Mouse (Mus musculus) MEL (cell line): ENCODE data around the gene Gclc. TPM values are rescaled to one million over a fixed set of nuclear protein-coding genes. Genes with fewer than 3 reads are reported as not detected.

Experiments
- DNase-seq: peaks from one replicate; pipeline ENCODE4 v3.0.0; 2011; ENCODE audit warnings: low read depth, low spot score
- H3K27ac ChIP-seq: 2 replicates; pipeline ENCODE4 v1.5.1; 2012; ENCODE audit warnings: low read depth, mild to moderate bottlenecking, control low read depth, low read length, moderate library complexity; ENCODE audit not compliant: control insufficient read depth
- H3K27me3 ChIP-seq, 2 experiments: fragments of 150-350 bp in 1 of 2; sonication (generic) in 1 of 2; 2 replicates each; pipeline ENCODE4 v1.6.1; 2012; ENCODE audit warnings: low read length in 2 of 2, mild to moderate bottlenecking in 2 of 2, improper control_type of control experiment in 1 of 2, moderate library complexity in 1 of 2; ENCODE audit not compliant: insufficient read depth in 2 of 2, control insufficient read depth in 1 of 2
- H3K36me3 ChIP-seq, 2 experiments: 2 replicates each; pipeline ENCODE4 v1.6.1; 2012 to 2014; ENCODE audit warnings: low read length in 2 of 2, improper control_type of control experiment in 1 of 2, inconsistent platforms in 1 of 2, mild to moderate bottlenecking in 1 of 2; ENCODE audit not compliant: insufficient read depth in 2 of 2, control insufficient read depth in 1 of 2
- H3K4me1 ChIP-seq, 2 experiments: fragments of 150-350 bp in 1 of 2; sonication (generic) in 1 of 2; 2 replicates each; pipeline ENCODE4 v1.6.1; 2012; ENCODE audit warnings: low read length in 2 of 2, improper control_type of control experiment in 1 of 2, mild to moderate bottlenecking in 1 of 2; ENCODE audit not compliant: insufficient read depth in 2 of 2, control insufficient read depth in 1 of 2
- H3K4me3 ChIP-seq, 2 experiments: fragments of 150-350 bp in 1 of 2; sonication (generic) in 1 of 2; 2 replicates each; pipeline ENCODE4 v1.5.1; 2012; ENCODE audit warnings: low read depth in 2 of 2, low read length in 2 of 2, mild to moderate bottlenecking in 2 of 2, moderate library complexity in 2 of 2, control low read depth in 1 of 2, improper control_type of control experiment in 1 of 2; ENCODE audit not compliant: control insufficient read depth in 1 of 2, insufficient read depth in 1 of 2
- H3K79me2 ChIP-seq: 2 replicates; pipeline ENCODE4 v1.6.1; 2012; ENCODE audit warnings: mild to moderate bottlenecking, low read length, moderate library complexity; ENCODE audit not compliant: control insufficient read depth, poor library complexity, insufficient read depth
- H3K9ac ChIP-seq: 2 replicates; pipeline ENCODE4 v1.6.1; 2012; ENCODE audit warnings: low read depth, mild to moderate bottlenecking, control low read depth, low read length, moderate library complexity; ENCODE audit not compliant: control insufficient read depth, poor library complexity, severe bottlenecking
- H3K9me3 ChIP-seq: fragments of 150-350 bp; sonication (generic); replicated peaks from 2 replicates; pipeline ENCODE4 v1.6.1; 2012; ENCODE audit warnings: mild to moderate bottlenecking, low read length, improper control_type of control experiment, moderate library complexity; ENCODE audit not compliant: insufficient read depth
- ELF1 ChIP-seq: IDR thresholded peaks from 2 replicates; pipeline ENCODE4 v1.6.1; 2014; ENCODE audit warnings: low read depth, mild to moderate bottlenecking, inconsistent platforms, low read length, improper control_type of control experiment, moderate library complexity
- EP300 ChIP-seq, 2 experiments: IDR thresholded peaks; 2 replicates each; pipeline ENCODE4 v1.6.1; 2011; ENCODE audit warnings: improper control_type of control experiment in 2 of 2, low read length in 2 of 2, low read depth in 1 of 2, mild to moderate bottlenecking in 1 of 2
- ETS1 ChIP-seq: IDR thresholded peaks from 2 replicates; pipeline ENCODE4 v1.6.1; 2012; ENCODE audit warnings: low read depth, mild to moderate bottlenecking, inconsistent platforms, low read length, improper control_type of control experiment, moderate library complexity
- GATA1 ChIP-seq: IDR thresholded peaks from 2 replicates; pipeline ENCODE4 v1.6.1; 2011; ENCODE audit warnings: low read depth, low read length, improper control_type of control experiment
- HCFC1 ChIP-seq: IDR thresholded peaks from 2 replicates; pipeline ENCODE4 v1.6.1; 2012; ENCODE audit warnings: low read depth, mild to moderate bottlenecking, inconsistent platforms, low read length, improper control_type of control experiment, moderate library complexity
- KAT2A ChIP-seq: conservative IDR thresholded peaks from 2 replicates; pipeline ENCODE4 v1.6.1; 2012; ENCODE audit warnings: low read depth, low read length, improper control_type of control experiment, inconsistent platforms
- MAFK ChIP-seq: IDR thresholded peaks from 2 replicates; pipeline ENCODE4 v1.6.1; 2011; ENCODE audit warnings: low read depth, mild to moderate bottlenecking, low read length, improper control_type of control experiment, borderline replicate concordance
- MAX ChIP-seq: IDR thresholded peaks from 2 replicates; pipeline ENCODE4 v1.6.1; 2011; ENCODE audit warnings: low read length, improper control_type of control experiment
- MAZ ChIP-seq: IDR thresholded peaks from 2 replicates; pipeline ENCODE4 v1.6.1; 2012; ENCODE audit warnings: low read depth, mild to moderate bottlenecking, inconsistent platforms, low read length, improper control_type of control experiment
- MEF2A ChIP-seq: IDR thresholded peaks from 2 replicates; pipeline ENCODE4 v1.6.1; 2014; ENCODE audit warnings: low read depth, mild to moderate bottlenecking, inconsistent platforms, low read length, improper control_type of control experiment; ENCODE audit not compliant: poor library complexity, insufficient replicate concordance, severe bottlenecking; ENCODE audit errors: extremely low read depth
- MXI1 ChIP-seq: IDR thresholded peaks from 2 replicates; pipeline ENCODE4 v1.6.1; 2011; ENCODE audit warnings: mild to moderate bottlenecking, low read depth, low read length, improper control_type of control experiment
- MYB ChIP-seq: IDR thresholded peaks from 2 replicates; pipeline ENCODE4 v1.6.1; 2011; ENCODE audit warnings: mild to moderate bottlenecking, low read depth, low read length, improper control_type of control experiment
- MYC ChIP-seq: IDR thresholded peaks from 2 replicates; pipeline ENCODE4 v1.6.1; 2011; ENCODE audit warnings: low read depth, mild to moderate bottlenecking, low read length, improper control_type of control experiment, moderate library complexity
- POLR2A ChIP-seq, 2 experiments: IDR thresholded peaks; 2 replicates each; pipeline ENCODE4 v1.6.1; 2011 to 2012; ENCODE audit warnings: low read length in 2 of 2, mild to moderate bottlenecking in 2 of 2, control low read depth in 1 of 2, improper control_type of control experiment in 1 of 2, low read depth in 1 of 2, moderate library complexity in 1 of 2; ENCODE audit not compliant: control insufficient read depth in 1 of 2, insufficient read depth in 1 of 2, poor library complexity in 1 of 2
- POLR2AphosphoS2 ChIP-seq: IDR thresholded peaks from 2 replicates; pipeline ENCODE4 v1.6.1; 2011; ENCODE audit warnings: low read length, improper control_type of control experiment
- POLR2AphosphoS5 ChIP-seq: IDR thresholded peaks from 2 replicates; pipeline ENCODE4 v1.6.1; 2012; ENCODE audit warnings: low read depth, borderline replicate concordance, mild to moderate bottlenecking, inconsistent platforms, low read length, moderate library complexity, mixed read lengths
- RCOR1 ChIP-seq: IDR thresholded peaks from 2 replicates; pipeline ENCODE4 v1.6.1; 2012; ENCODE audit warnings: low read depth, mild to moderate bottlenecking, inconsistent platforms, low read length, improper control_type of control experiment
- SIN3A ChIP-seq: IDR thresholded peaks from 2 replicates; pipeline ENCODE4 v1.6.1; 2012; ENCODE audit warnings: low read length, improper control_type of control experiment, inconsistent platforms
- SMC3 ChIP-seq: IDR thresholded peaks from 2 replicates; pipeline ENCODE4 v1.6.1; 2011; ENCODE audit warnings: low read depth, low read length, improper control_type of control experiment
- TAL1 ChIP-seq: IDR thresholded peaks from 2 replicates; pipeline ENCODE4 v1.6.1; 2012; ENCODE audit warnings: mild to moderate bottlenecking, inconsistent platforms, low read length, moderate library complexity, mixed read lengths
- TBP ChIP-seq: IDR thresholded peaks from 2 replicates; pipeline ENCODE4 v1.8.0; 2011; ENCODE audit warnings: low read depth, low read length, improper control_type of control experiment
- USF1 ChIP-seq: IDR thresholded peaks from 2 replicates; pipeline ENCODE4 v1.6.1; 2014; ENCODE audit warnings: low read depth, mild to moderate bottlenecking, inconsistent platforms, low read length, improper control_type of control experiment, moderate library complexity
- USF2 ChIP-seq, 2 experiments: IDR thresholded peaks; 2 replicates each; pipeline ENCODE4 v1.6.1; 2011 to 2012; ENCODE audit warnings: improper control_type of control experiment in 2 of 2, low read length in 2 of 2, borderline replicate concordance in 1 of 2, inconsistent platforms in 1 of 2, low read depth in 1 of 2, mild to moderate bottlenecking in 1 of 2; ENCODE audit not compliant: insufficient read depth in 1 of 2
- ZC3H11A ChIP-seq: IDR thresholded peaks from 2 replicates; pipeline ENCODE4 v1.6.1; 2012; ENCODE audit warnings: low read depth, mild to moderate bottlenecking, inconsistent platforms, low read length, improper control_type of control experiment
- ZKSCAN1 ChIP-seq: IDR thresholded peaks from 2 replicates; pipeline ENCODE4 v1.6.1; 2012; ENCODE audit warnings: low read depth, mild to moderate bottlenecking, inconsistent platforms, low read length, improper control_type of control experiment, moderate library complexity
- ZMIZ1 ChIP-seq: IDR thresholded peaks from 2 replicates; pipeline ENCODE4 v1.6.1; 2012; ENCODE audit warnings: low read depth, mild to moderate bottlenecking, inconsistent platforms, low read length, improper control_type of control experiment, moderate library complexity
- ZNF384 ChIP-seq: IDR thresholded peaks from 2 replicates; pipeline ENCODE4 v1.6.1; 2012; ENCODE audit warnings: low read depth, mild to moderate bottlenecking, inconsistent platforms, low read length, improper control_type of control experiment
- polyA plus RNA-seq, 2 experiments: library from polyadenylated mRNA; stranded (reverse) in 1 of 2; unstranded in 1 of 2; fragments of >175 nt in 1 of 2; fragments of >200 nt in 1 of 2; gene quantifications; 2 replicates each; pipeline versions ENCODE4 v1.2.1 to v1.2.4; 2012; ENCODE audit warnings: low replicate concordance in 2 of 2, low read depth in 1 of 2; ENCODE audit not compliant: insufficient read length in 2 of 2, insufficient read depth in 1 of 2, missing spikeins in 1 of 2
- total RNA-seq: library from RNA; depleted of rRNA; stranded (reverse); fragments of 300-350 nt; gene quantifications from 2 replicates; pipeline ENCODE4 v1.2.3, GENCODE M21; 2012

The Gclc gene
- total and polyA plus RNA-seq, 3 experiments: 22.6 to 84.8 (median 50.4) TPM

DNA sequence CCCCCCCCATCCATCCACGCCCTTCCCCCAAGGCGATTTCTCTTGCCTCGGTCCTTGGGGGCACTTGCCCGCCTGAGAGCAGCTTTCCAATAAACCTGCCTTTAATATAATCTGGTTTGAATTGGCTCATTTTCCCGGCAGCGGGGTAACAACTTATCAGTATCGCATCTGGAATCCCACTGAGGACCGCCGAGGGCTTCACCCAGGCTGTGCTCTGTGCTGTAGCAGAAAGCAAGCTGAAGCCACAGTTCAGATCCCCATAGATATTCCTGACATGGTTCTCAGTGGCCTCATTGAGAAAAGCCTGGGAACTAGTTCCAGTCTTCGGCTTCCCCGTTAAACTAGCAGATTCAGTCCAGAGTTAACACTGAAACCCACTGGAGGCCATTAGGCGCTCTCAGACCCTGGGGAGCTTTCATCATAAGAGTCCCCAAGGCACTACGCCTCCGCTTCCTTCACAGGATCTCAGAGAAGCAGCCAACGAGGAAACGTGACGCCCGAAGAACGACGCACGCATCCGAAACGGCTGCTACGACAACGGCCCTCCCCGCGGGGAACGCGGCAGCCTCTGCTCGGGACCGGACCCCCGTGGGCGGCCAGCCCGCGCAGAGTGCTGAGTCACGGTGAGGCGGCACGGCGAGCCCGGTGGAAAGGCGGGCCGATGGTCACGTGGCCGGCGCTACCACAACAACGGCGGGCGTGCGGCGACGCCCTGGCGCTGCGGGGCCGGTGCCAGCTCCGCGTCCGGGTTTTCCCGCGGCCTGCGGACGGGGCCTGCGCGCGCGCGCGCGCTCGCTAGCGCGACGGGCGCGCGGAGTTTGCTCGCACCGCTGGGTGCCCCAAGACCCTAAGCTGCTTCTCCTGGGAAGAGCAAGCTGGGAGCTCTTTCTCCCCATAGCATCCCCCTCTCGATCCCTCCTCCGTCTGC is 3.9 kb upstream of the Gclc start (continued):
- TF ChIP-seq ZKSCAN1 (no peak), MYB (no peak), POLR2AphosphoS2 (peak; percentile 65; the same call in 1 of the 2 replicates), MAFK (peak; percentile 93), POLR2AphosphoS5 (no peak), MAZ (peak; percentile 46; the same call in 1 of the 2 replicates), USF2 (IDR thresholded peaks at IDR 0.05; ENCODE audit: borderline replicate concordance in 1 of 2, insufficient read depth in 1 of 2, low read depth in 1 of 2, low read length in 2 of 2) (peak; percentile 44 to 79; a peak in 3 of 4 replicates), EP300 (IDR thresholded peaks at IDR 0.05; ENCODE audit: low read depth in 1 of 2, low read length in 2 of 2) (peak; percentile 27 to 78; a peak in 3 of 4 replicates), ELF1 (0 out of 2 replicates have a peak, but pooled peaks have one; percentile 59), MXI1 (peak; percentile 91)

- Histone ChIP-seq H3K27me3 (no peaks in the 10 kb centered on the region), H3K4me3 (peak overlapping the region; percentile 54 to 95), H3K9ac (peak overlapping the region; percentile 99), H3K27ac (peak overlapping the region; percentile 100), H3K79me2 (peaks cover 21% of the 10 kb centered on the region), H3K36me3 (peaks cover 0 to 7% of the 10 kb centered on the region in 2 experiments; a peak in 2 of 4 replicates), H3K4me1 (peaks cover 0 to 11% of the 10 kb centered on the region in 2 experiments; a peak in 3 of 4 replicates), H3K9me3 (no peaks in the 10 kb centered on the region)
- peak; percentile 82 for DNase-seq
- TF ChIP-seq ZC3H11A (no peak), MAX (no peak), ELF1 (no peak), POLR2AphosphoS5 (no peak), USF1 (no peak), TAL1 (no peak), POLR2A (IDR thresholded peaks at IDR 0.05; ENCODE audit: control insufficient read depth in 1 of 2, insufficient read depth in 1 of 2, low read depth in 1 of 2, low read length in 2 of 2, poor library complexity in 1 of 2) (no peak), EP300 (IDR thresholded peaks at IDR 0.05; ENCODE audit: low read depth in 1 of 2, low read length in 2 of 2) (no peak; a peak in 1 of 4 replicates), MYC (0 out of 2 replicates have a peak, but pooled peaks have one; percentile 24), RCOR1 (peak; percentile 68), MYB (no peak), GATA1 (peak; percentile 64), TBP (0 out of 2 replicates have a peak, but pooled peaks have one; percentile 21), ETS1 (peak; percentile 42; the same call in 1 of the 2 replicates), KAT2A (no peak), MAZ (no peak), HCFC1 (no peak), MXI1 (no peak), ZKSCAN1 (no peak), ZMIZ1 (no peak), SIN3A (peak; percentile 5; the same call in 1 of the 2 replicates), MEF2A (no peak), SMC3 (no peak), ZNF384 (peak; percentile 94), POLR2AphosphoS2 (no peak)
These were observed 3.2 kb upstream of the Gclc start for GRCm38 (mm10) chr9:77751091-77751521.
